Mouse (Mus musculus) T-cell, adult 2 months (primary cell): Measurements from ENCODE around the gene Zbtb16.

ENCODE experiments used
- DNase-seq: peaks from one replicate; pipeline ENCODE4 v3.0.0; 2022; ENCODE audit warnings: low spot score

Zbtb16 gene

GRCm38 (mm10) chr9:48707134-48707823 is 128.7 kb downstream of the Zbtb16 start:
- no peak for DNase-seq

GRCm38 (mm10) chr9:48701296-48701695 is 134.7 kb downstream of the Zbtb16 start:
- no peak for DNase-seq

GRCm38 (mm10) chr9:48700871-48701270 is 135.2 kb downstream of the Zbtb16 start:
- DNase-seq = no peak

- DNase-seq = no peak
Observed at GRCm38 (mm10) chr9:48697470-48697815, 138.6 kb downstream of the Zbtb16 start.

GRCm38 (mm10) chr9:48696731-48697469 is 139.1 kb downstream of the Zbtb16 start:
- no peak for DNase-seq

- no peak for DNase-seq
Observed at GRCm38 (mm10) chr9:48696330-48696729, 139.7 kb downstream of the Zbtb16 start.

GRCm38 (mm10) chr9:48695796-48696195 is 140.2 kb downstream of the Zbtb16 start:
- DNase-seq = no peak

- no peak for DNase-seq
Observed at GRCm38 (mm10) chr9:48694616-48695061, 141.4 kb downstream of the Zbtb16 start.

GRCm38 (mm10) chr9:48693696-48694095 is 142.3 kb downstream of the Zbtb16 start:
- no peak for DNase-seq

- no peak for DNase-seq
Observed at GRCm38 (mm10) chr9:48689718-48689980, 146.4 kb downstream of the Zbtb16 start.

- no peak for DNase-seq
Observed at GRCm38 (mm10) chr9:48688859-48689717, 146.9 kb downstream of the Zbtb16 start.

GRCm38 (mm10) chr9:48687891-48688290 is 148.1 kb downstream of the Zbtb16 start:
- no peak for DNase-seq

- DNase-seq = no peak
Observed at GRCm38 (mm10) chr9:48685721-48686120, 150.3 kb downstream of the Zbtb16 start.

- no peak for DNase-seq
Observed at GRCm38 (mm10) chr9:48684144-48684543, 151.9 kb downstream of the Zbtb16 start.

- no peak for DNase-seq
Observed at GRCm38 (mm10) chr9:48681193-48681592, 154.8 kb downstream of the Zbtb16 start.

- no peak for DNase-seq
Observed at GRCm38 (mm10) chr9:48678426-48679358, 157.3 kb downstream of the Zbtb16 start.

- no peak for DNase-seq
Observed at GRCm38 (mm10) chr9:48675151-48675790, 160.8 kb downstream of the Zbtb16 start.

GRCm38 (mm10) chr9:48674359-48675015 is 161.5 kb downstream of the Zbtb16 start:
- no peak for DNase-seq

- no peak for DNase-seq
Observed at GRCm38 (mm10) chr9:48673804-48674203, 162.2 kb downstream of the Zbtb16 start.

GRCm38 (mm10) chr9:48673213-48673612 is 162.8 kb downstream of the Zbtb16 start:
- DNase-seq = no peak

GRCm38 (mm10) chr9:48671841-48672240 is 164.2 kb downstream of the Zbtb16 start:
- DNase-seq = no peak
